Mouse (Mus musculus) embryo, embryonic 10.5 days (tissue): ENCODE results near the gene Arhgap32.
"Not testable (repeated sequence)": the region's sequence is repeated elsewhere in the genome, so short reads cannot be mapped to it uniquely, and the experiment has no call there.

ENCODE experiments used
- DNase-seq: peaks from one replicate; pipeline ENCODE4 v3.0.0-alpha.2; 2015; ENCODE audit warnings: low spot score

The Arhgap32 gene

DNA sequence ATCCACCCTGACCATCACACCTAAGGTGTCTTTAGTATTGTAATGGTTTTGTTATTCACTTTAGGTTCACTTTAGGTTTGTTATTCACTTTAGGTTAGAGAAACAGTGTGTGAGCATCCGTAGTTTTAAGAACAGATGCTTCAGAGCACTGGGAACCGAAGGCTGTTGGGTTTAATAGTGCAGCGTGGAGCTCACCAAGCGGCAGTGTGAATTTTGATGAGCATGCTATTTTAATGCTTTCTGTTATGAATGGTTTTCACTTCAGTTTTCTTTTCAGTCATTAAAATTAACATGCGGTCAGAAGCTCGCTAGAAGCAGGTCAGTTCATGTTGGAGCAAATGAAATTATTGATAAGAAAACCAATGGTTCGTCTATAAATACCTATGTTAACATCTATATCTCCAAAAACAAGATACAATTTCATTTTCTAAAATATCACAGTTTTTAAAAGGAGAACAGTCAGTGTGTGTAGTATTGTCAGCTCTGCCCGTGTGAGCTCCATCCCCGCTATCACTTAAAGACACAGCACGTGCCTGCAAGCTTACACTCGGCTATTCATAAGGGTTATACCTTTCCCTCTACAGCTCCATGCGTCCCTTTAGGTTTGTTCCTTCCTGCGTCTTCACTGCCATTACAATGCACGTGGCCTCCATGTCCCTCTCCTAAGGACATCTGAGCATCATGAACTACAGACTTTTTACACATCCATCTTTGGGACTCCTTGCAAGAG, 21.9 kb downstream of the Arhgap32 start:
- no peak for DNase-seq

DNA sequence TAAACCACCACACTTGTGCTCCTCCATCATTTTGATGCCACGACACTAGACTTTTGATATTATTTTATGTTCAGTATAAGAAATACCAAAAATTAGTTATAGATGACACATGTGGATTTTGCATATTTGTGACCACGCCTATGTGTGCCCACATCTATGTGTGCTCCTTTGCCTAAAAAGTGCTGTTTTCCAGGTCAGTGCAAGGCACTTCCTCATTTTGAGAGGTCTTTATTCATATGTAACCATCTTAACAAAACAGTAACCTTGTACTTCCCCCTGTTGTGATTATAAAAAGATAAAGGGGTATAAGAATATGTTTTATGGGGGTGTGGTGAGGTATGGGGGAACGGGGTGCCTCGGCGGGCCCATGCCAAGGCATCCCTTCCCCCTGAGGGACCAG, 22.7 kb downstream of the Arhgap32 start:
- no peak for DNase-seq

DNA sequence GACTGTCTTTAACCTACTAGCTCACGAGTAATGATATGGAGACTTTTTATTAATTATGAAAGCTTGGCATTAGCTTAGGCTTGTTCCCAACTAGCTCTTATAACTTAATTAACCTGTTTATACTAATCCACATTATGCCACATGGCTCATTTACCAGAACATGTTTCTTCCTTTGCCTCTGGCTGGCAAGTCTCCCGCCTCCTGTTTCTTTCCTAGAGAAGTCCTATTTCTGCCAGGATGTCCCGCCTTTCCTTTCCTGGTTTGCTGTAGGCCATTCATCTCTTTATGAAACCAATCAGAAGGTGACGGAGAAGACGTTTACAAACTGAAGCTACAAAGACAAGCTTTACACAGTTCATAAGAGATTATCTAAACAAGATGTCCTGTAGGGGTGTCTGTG, 23.7 kb downstream of the Arhgap32 start:
- no peak for DNase-seq

DNA sequence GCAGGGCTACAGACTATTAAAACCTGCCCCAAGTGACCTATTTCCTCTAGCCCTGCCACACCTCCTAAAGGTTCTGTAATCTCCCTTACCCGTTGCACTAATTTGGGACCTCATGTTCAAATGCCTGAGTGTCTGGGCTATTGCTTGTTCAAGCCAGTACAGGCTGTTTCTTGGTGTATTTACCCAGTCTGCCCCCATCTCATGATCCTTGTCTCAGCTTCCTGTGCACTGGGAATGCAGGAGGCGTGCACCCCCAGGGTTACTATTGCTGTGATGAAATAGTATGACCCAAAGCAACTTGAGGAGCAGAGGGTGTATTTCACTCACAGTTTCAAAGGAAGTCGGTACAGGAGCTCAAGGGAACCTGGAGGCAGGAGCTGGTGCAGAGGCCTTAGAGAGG, 26.9 kb downstream of the Arhgap32 start:
- no peak for DNase-seq

DNA sequence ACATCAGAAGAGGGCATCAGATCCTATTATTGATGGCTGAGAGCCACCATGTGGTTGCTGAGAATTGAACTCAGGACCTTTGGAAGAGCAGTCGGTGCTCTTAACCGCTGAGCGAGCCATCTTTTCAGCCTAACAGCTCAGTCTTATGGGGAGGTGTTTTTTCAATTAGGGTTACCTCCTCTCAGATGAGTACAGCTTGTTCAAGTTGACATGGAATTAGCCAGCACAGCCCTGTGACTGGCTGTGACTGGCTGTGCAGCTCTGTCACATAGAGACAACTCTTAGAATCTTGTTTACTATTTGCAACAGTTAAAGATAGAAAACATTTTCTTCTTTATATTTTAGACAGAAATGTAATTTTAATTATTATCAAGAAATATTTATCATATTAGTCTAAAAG, 27.5 kb downstream of the Arhgap32 start:
- no peak for DNase-seq

DNA sequence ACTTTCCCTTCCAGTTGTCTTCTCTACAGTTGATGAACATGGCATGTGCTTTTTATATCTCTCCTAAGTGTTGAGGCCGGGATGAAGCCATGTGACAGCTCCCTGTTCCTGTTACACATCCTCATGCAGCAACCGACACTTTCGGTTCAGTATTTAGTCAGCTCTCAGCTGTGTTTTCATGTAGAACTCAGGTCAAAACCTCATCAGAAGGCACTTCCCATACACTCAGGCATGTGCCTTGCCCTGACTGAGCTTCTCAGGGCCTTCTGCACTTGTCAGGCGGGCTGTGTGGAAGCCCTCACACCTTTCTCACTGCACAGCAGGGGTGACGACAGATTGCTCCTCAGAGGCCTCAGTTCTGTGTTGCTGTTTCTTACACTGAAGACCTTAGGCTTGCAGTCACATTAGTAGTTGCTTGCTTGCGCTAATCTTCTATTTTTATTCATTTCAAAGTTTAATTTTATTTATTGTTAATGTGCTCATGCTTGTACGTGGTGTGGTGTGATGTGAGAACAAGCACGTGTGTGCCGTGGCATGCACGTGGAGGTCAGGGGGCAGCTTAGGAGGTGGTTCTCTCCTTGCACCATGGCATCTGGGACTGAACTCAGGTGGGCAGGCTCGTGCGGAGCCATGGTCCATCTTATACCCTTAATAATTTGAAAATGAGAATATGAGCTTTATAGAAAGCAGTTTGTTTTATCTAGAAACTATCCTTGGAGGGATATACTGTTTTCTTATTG, 30.5 kb downstream of the Arhgap32 start:
- no peak for DNase-seq

DNA sequence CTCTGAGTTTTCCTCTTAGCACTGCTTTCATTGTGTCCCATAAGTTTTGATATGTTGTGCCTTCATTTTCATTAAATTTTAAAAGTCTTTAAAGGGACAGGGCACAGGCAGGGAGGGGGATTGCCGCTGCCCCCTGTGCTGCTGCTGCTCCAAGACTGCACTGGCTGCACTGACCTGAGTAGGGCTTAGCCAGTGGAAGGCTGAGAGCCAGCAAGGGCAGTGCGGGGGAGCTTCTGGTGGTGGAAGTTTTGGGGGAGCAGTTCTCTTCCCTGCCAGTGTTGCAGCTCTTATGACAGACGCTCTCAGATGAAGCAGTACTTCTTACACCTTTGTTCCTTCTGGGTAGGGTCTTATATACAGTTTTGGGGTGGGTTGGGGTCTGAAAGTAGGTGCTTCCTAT, 33.3 kb downstream of the Arhgap32 start:
- DNase-seq = no peak

DNA sequence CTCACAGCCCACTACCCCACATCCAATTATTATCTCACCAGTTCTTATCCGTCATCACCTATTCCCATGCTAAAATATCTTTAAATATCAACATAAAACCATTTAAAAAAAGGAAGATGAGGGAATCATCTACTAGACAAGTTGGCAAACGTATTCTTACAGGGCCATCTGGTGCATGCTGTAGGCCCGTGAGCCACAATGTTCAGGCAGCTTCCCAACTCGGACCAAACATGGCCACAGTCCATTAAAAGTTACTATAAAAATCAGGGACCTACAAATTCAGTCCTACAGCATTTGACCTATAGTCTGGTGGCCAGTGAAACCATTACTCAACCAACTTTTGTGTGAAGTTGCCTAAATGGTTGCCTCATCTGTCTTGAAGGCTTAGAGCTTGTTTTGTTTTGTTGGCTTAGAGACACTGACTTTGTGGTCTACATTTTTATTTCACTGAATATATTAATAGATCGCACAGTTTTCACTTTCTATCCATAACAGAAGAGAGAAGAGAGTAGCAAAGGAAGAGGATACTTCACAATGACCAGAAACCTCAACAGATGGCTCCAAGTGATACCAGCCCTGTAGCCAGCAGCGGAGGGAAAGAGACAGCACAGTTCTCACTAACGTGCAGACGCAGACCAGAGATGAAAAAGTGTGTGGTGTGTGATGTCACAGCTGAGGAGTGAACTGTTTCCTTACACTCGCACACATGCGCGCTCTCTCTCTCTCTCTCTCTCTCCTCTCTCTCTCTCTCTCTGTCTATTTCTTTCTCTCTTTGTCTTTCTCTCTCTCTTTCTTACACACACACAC, 34.1 kb downstream of the Arhgap32 start:
- DNase-seq = no peak

DNA sequence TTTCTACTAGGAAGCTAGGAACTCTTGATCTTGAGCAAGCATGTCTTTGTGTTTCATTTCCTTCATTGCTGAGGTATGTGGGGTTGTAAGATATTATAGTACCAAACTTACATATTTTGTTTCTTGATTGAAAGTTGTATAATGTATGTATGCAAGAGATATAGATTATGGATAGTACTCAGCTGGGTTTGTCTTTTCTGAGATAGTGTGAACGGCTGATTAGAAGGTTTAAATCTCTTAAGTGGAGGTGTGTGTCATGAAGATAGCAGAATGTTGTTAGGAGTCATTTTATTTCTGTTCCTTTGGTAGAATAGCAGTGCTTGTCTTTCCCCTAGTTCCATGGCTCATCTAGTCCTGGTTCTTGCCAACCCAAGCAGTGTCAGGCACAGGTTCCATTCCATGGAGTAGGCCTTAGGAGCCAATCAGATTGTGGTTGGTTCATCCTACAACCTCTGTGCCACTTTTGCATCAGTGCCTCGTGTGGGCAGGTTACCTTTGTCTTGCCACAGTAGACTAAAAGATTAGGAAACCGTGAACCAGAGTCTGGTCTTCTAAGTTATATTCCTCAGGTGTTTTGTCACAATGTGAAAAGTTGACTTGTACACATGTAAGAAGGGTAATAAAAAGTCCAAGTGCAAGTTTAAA, 38.9 kb downstream of the Arhgap32 start:
- no peak for DNase-seq

DNA sequence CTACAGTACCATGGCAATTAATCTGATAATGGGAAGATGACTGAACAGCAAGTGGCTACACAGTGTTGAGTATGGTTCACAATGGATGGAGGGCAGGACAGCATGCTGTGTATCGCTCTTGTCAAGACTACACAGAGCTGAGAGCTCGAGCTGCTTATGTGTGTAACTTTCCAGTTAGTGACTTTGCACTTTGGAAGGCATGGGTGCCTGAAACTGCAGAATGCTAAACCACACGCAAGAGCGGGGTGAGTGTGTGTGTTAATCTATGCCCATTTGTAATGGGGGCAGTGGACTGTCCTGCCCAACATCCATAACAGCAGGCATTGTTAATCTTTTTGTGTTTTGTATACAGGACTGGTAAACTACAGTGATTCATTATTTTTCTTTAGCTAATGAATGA, 40.8 kb downstream of the Arhgap32 start:
- no peak for DNase-seq

DNA sequence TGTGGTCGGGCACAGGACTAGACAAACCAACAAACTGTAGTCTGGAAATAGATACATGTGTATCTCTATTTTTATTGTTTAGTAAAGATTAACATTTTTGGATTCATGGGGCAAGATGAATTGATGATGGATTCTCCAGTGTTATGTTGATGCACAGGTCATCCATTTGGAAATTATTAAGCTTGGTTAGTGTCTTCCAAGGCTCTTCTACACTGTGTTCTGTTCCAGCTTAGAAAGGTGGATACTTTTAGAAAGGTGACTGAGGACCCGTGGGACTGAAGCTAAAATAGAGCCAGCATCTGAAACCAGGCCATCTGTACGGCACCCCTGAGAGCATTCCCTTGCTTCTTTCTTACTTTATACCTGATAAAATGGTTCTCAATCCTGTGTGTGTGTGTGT, 41.3 kb downstream of the Arhgap32 start:
- DNase-seq = no peak

DNA sequence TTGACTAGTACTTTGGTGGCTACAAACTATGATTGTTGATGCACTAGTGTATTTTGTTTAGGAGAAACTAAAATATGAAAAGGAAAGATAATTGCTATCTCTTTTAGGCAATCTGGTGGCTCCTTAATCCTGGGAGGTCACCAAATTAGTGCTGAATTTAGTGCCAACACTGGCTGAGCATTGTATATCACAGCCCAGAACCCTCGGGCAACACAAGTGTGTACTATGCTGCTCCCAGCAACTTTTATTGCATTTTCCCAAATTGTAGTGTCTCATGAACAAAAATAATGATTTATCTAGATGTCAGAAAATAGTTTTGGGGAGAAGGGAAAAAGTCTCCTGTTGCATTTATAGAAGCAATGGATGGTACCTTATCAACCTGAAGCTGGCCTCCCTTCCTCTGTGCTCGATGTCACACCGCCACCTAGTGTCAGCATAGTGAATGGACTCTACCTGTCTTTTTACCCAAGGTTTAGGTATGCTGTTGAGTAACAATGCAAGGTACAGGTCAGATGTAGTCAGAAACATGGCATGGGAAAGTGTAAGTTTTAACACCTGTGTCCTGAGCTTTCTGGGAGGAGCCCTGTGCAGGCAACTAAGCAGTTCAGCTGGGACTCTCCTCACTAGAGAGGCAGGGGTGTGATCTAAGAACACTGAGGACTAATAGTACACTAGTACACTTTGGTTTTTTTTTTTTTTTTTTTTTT, 43.1 kb downstream of the Arhgap32 start:
- DNase-seq = peak; percentile 80

DNA sequence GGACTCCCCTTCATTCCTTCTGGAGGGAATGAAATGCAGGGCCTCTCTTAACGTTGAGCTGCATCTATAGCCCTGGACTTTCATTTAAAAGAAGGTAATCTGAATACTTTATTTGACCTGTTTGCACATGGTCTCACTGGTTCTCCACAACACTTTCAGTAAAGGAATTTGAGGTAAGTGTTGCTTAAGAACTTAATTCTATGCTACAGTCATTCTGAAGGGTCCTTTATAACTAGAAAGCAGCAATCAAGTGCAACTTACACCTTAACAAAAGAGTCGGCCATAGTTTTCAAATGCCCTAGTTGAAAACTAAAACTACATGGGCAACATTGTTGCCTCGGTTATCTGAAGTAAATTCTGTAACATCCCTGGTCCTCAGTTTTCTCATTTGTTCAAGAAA, 43.8 kb downstream of the Arhgap32 start:
- no peak for DNase-seq

DNA sequence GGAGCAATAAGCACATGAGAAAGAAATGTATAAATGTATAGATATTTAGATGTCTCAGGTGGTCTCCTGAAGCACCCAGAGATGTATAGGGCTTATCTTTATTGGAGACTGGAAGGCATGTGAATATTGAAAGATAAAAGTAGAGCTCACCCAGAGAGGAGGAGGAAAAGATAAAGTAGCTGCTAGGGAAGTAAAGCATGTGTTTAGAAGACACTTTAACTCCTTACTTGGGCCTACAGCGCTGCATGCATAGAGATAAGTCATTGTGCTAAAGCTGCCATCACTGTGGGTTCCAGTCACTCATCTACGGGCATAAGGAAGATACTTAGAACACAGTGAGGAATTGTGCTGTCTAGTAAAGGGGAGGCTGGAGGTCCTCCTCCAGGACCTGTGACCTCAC, 46.9 kb downstream of the Arhgap32 start:
- no peak for DNase-seq

DNA sequence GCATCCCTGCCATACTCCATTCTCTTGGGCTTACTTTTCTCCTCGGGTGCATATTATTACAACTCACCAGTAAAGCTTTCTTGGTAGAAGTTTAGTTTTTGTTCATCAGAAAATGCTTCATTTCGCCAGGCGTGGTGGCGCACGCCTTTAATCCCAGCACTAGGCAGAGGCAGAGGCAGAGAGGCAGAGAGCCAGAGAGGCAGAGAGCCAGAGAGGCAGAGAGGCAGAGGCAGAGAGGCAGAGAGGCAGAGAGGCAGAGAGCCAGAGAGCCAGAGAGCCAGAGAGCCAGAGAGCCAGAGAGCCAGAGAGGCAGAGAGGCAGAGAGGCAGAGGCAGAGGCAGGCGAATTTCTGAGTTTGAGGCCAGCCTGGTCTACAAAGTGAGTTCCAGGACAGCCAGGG, 47.9 kb downstream of the Arhgap32 start:
- DNase-seq = not testable (repeated sequence)

DNA sequence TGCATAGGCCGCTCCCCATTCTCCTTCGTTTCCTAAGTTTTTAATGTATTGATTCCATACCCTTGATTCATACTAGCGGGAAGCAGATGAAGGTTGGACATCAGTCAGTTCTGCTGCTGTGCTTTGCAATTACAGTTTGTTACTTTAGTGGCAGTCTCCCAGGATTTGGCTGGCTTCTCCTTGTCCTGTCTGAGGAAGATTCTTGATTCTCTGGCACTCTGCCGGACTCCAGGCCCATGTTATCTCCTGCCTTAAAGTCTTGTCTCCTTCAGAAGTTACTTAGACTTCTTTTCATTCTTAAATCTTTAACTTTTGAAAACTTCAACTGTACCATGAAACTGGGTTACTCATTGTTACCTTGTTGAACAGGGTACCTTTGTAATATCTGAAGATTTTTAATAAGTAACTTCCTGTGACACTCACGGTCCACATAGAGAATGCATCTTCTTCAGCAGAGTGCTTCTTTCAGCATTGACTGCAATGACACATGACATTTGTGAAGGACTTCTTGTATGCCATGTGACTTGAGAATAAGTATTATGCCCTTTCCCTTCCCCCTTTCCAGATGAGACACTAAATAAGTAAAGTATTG, 52.7 kb downstream of the Arhgap32 start:
- DNase-seq = no peak

DNA sequence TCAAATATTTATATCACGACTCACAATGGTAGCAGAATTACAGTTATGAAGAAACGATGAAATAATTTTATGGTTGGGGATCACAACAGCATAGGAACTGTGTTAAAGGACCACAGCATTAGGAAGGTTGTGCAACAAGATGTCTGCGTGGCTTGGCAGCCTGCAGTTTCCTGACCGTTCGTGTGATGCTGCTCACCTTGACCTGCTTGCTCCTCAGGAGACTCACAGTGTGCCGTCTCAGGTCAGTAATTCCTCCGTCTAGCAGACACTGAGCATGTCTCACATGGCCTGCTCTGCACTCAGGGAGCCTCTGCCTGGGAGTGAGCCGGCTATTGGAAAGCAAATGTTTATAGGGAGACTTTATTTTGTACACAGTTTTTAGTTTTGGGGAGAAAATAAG, 54.8 kb downstream of the Arhgap32 start:
- no peak for DNase-seq

DNA sequence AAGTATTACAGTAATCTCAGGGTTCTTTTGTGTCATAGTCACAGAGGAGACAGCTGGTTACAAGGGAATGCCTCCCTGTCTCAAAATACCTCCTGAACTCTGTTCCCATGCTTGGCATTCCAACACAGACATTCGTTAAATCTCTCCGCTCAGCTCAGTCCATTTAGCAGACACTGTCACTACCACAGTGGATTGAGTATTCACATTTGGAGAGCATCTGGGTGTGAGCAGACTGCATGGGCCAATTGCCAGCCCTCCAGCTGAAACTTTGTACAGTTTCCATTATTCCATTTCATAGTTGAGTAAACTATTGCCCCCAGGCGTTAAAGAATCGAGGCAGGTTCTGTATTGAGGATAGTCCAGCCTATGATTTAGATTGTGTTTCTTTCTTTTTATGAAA, 60.7 kb downstream of the Arhgap32 start:
- DNase-seq = no peak

DNA sequence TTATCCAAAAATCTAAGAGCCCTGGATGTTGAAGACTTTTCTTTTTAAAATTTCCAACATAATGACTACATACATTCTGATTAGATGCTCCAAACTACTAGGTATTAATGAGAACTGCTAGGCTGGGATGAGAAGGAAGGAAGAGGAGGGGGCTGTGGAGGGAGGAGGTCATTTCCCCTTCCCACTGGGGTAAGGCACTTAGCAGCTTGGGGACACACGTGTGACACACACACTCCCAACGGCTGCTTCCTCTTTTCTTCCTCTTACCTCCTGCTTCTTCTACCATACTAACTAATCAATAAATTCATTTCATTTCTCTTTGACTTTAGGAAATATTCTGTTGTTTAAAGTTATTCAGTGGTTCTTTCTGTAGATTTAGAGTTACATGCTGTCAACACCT, 65.2 kb downstream of the Arhgap32 start:
- no peak for DNase-seq

DNA sequence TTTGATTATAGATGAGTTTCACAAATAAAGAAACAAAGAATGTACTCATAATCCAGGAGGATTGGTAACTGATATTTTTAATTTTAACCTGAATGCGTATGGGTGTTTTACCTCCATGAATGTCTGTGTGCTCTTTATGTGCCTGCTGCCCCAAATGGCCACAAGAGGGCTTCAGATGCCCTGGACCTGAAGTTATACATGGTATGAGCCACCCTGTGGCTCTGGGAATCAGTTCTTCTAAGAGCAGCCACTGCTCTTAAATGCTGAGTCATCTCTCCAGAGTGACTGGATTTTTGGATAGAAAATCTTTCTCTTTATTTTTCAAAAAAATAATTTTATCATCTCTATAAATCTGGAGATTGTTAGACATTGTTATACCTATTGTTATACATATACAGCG, 70.6 kb downstream of the Arhgap32 start:
- peak; percentile 51 for DNase-seq

DNA sequence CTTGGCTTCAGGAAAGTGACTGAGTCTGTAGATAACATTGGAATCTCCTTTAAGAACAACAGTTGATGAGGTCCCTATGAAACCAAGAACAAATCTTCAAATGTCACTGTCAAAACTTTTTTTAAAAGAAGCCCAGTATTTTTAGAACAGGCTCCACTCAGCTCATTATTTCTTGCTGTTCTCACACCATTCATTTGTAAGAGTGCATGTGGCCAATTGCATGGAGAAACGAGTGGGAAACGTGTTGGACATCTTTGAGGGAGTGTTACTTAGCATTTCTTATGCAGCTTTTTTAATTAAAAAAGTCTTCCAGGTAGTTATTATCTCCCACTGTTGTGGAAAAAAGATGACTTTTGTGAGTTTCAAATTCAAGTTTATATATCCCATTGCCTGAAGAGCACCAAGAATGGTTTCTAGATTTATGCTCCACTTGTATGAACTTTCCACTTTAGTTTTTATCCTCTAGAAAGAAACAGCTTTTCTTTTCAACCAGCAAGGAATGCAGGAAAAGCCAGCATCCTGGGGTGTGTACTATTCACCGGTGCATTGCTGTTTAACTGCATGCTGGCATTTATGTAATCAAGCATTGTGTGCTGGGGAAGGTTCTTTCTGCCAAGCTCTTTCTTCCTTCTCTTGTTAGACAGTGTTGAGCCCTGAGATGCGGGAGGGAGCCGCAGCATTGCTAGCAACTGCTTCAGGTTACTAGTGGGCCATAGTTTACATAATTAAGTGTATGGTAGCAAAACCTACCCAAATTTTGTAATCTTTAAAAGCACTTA, 76.5 kb downstream of the Arhgap32 start:
- peak; percentile 16 for DNase-seq
